Mouse (Mus musculus): ENCODE data around the gene Gsg1l.

Gene Gsg1l

DNA sequence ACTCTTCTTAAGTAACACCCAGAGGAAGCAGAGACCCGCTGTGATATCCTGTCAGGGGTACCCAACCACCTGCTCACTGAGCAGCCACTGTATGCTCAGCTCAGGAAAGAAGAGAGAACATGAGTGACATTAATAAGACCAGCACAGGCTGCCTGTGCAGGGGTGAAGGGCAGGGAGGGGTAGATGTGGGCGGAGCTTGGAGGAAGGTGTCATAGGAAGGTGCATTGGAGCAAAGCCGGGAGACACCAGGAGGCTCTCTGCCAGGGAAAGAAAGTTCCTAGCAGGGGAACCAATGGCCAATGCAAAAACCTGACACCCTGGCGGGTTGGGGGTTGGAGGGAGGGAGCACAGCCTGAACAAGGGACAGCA lies 1.8 kb upstream of the Gsg1l start:
- in situ Hi-C loops (cut with MboI; ENCODE audit: low pct_unique_long_range_greater_than_20kb in 1 of 2, low sequenced_read_pairs in 2 of 2, unreplicated experiment in 1 of 2) = no loop called here

DNA sequence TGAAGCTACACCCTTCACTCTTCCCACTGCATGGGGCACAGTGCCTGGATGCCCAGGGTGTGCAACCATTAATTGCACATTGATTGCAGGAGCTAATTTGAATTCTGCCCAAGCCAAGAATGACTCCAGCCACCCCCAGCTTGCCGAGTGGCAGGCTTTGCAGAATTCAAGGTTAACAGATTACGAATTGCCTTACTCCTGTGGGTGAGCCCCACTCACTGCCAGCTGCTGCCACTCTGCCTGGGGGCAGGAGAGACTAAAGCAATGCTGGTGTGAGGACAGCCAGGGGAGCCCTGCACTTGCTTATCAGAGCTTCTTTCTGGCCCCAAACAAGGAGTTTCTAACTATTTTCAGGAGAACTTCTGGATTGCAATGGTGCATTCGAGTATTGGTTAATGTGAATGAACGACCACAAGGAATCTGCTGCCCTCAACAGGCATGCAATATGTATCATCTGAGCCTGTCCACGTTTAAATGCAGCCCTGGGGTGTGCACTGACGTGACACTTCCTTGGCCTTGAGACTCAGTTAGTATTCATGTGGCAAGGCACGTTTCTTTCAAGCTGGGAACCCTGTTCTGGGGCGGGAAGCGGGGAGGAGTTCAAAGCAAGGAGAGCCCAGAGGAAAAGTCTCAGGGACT lies 1.2 kb upstream of the Gsg1l start:
- in situ Hi-C loops (cut with MboI; ENCODE audit: low pct_unique_long_range_greater_than_20kb in 1 of 2, low sequenced_read_pairs in 2 of 2, unreplicated experiment in 1 of 2) = no loop called here

DNA sequence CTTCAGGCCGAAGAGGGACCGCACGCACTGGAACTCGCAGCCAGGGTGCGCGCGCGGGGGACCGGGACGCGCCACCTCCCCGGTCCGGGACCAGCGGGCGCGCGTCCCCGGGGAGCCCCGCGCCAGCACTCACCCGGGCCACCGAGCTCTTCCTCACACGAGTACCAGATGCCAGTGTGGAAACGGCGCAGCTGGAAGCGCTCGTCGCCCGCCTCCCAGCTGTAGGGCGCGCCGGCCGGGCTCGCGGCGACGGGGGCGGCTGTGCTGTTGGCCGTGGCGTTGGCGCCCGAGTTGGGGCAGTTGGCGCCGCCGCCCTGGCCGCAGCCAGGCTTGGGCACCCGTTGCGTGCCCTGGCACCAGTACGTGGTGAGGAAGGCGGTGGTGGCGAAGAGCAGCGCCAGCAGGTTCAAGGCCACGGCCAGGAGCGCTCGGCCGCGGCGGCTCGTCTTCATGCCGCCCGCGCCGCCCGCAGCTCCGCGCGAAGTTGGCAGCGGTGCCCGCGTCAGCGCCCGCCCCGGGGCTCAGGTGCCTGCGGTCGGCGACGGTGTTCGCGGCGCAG lies 405 bp downstream of the Gsg1l start:
- in situ Hi-C loops (cut with MboI; ENCODE audit: low pct_unique_long_range_greater_than_20kb in 1 of 2, low sequenced_read_pairs in 2 of 2, unreplicated experiment in 1 of 2) = no loop called here

DNA sequence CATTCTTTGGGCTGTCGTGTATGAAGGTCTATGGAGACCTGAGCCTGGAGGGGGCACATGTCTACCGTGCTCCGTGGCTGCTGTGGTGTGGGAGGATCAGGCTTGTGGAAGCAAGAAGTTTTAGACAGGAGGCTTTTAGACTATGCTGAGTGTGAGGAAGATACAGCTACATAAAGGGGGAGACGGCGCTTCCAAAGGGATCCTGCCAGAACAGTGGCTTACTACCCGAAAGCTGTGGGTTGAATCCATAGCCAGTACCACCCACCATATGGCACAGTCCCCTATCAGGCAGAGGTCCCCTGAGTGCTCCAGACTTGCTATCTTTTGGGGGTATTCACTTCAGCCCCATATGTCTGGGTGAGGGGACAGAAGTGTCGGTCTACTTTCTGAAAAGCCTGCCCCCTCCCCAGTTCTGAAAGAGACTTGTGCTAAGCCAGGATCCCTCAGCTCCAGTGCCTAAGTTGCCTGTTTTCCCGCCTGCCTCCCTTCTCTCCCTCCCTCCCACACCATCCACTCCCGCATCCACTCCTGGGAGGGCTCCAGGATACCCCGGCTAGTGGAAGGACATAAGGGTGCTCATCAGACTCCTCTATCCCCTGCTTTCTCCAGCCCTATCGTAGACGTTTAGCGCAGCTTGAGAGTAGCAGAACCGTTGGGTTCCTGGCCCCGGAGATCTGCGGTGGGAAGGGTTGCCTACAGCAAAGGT lies 1.1 kb downstream of the Gsg1l start:
- in situ Hi-C loops (cut with MboI; ENCODE audit: low pct_unique_long_range_greater_than_20kb in 1 of 2, low sequenced_read_pairs in 2 of 2, unreplicated experiment in 1 of 2) = no loop called here

DNA sequence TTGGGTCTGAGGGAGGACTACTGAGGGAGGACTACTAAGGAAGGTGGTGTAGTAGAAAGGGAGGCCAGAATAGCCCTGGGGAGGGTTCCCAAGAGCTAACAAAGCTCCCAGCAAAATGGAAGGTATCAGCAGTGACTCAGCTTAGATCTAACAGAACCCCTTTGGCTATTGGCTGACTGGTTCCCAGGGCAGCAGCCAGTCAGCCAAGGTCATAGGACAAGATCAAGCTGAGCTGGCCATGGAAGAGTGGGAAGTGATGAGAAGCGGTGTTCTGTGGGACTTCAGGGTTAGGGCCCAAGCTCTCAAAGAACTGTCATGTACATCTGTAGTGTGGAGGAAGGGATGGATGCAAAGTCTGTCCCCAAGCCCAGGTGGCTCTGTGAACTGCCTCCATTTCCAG lies 5.3 kb downstream of the Gsg1l start:
- in situ Hi-C loops (cut with MboI; ENCODE audit: low pct_unique_long_range_greater_than_20kb in 1 of 2, low sequenced_read_pairs in 2 of 2, unreplicated experiment in 1 of 2) = no loop called here

DNA sequence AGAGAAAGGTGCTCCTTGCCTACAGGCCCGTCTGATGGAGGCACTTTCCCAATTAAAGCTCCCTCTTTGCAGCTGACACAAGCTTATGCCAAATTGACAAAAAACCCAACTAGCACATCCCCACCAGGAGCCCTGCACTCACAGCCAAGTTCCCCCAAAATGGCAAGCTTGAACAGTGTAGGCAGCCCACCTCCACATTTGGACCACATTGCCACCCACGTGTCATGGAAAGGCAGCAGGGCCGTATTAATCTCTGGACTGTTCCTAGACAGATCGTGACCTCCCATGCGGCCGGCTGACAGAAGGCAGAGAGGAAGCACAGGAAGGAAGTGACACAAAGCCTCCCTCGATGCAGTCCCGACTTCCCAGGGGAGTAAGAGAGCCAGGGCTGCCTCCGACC lies 7.2 kb downstream of the Gsg1l start:
- in situ Hi-C loops (cut with MboI; ENCODE audit: low pct_unique_long_range_greater_than_20kb in 1 of 2, low sequenced_read_pairs in 2 of 2, unreplicated experiment in 1 of 2) = no loop called here

DNA sequence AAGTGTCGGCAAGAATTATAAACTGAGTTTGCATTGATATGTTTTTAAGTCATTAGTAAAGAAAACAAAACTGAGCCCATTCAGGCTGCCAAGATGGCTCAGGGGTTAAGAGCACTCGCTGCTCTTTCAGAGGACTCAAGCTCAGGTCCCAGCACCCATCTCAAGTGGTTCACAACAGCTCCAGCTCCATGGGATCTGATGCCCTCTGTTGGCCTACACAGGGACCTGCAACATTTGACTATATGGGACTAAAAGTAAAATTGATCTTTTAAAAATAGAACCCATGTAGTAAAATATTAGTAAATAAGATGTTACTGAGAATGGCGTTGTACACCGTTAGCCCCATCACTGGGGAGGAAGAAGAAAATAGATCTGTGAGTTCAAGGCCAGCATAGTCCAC lies 11.9 kb downstream of the Gsg1l start:
- in situ Hi-C loops (cut with MboI; ENCODE audit: low pct_unique_long_range_greater_than_20kb in 1 of 2, low sequenced_read_pairs in 2 of 2, unreplicated experiment in 1 of 2) = no loop called here

DNA sequence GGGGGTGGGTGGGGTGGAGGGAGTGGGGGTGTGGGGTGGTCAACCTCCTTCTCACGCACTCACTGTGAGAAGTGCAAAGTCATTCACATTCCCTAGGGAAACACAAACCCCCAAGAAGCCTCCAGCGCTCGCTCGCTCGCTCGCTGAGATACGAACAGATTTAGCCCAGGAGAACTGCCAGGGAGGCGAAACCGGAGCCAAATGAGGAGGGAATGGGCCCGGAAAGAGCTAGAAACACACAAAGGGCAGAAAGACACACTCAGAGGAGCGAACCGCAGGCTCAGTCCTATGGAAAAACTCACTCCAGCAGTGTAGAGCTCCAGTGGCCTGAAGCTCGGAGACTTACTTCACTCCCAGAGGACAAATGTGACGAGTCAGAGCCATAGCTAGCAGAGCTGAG lies 15.4 kb downstream of the Gsg1l start:
- in situ Hi-C loops (cut with MboI; ENCODE audit: low pct_unique_long_range_greater_than_20kb in 1 of 2, low sequenced_read_pairs in 2 of 2, unreplicated experiment in 1 of 2) = no loop called here

DNA sequence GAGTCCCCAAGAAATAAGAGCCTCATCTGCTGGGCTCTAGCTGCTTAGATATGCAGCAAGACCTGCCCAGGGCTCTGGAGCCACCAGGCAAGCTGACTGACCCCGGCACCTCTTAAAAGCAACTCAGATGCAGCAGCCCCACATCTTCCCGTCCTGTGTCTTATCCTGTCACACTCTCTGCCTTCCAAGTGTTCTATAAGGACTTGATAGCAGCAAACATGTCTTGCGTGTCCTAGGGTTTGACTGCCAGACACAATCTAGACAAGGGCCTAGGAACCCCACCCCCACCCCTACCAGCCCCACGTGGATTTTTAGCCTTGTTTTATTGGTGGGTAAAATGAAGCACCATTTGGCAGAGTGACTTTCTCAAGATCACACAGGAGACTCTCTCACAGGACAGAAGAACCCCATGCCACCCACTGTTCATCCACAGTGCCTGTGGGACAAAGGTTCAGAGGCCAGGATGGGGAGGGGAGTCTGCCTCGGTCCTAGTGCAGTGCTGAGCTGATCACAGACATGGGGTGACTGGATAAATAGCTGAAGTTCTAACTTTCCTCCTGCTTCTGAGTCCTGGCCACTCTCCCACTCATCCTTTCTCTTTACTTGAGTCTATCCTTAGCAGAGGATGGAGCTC lies 16.9 kb downstream of the Gsg1l start:
- in situ Hi-C loops (cut with MboI; ENCODE audit: low pct_unique_long_range_greater_than_20kb in 1 of 2, low sequenced_read_pairs in 2 of 2, unreplicated experiment in 1 of 2) = no loop called here

DNA sequence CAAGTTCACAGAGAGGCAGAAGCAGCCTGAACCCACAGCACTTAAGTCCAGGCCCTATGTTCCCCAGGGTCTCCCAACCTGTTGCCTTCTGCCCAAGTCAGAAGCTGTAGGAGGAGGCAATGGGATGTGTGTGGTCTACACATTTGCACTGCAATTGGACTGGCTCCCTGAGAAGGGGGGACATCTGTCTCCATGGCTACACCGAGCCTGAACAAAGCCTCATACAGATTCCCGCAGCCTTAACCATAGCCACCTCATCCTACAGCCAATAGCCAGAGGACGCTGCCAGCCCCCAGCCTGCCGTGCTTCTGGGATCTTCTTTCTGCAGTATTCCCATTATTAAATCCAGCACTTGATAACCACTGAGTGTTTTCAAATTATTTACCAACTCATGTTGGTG lies 20.0 kb downstream of the Gsg1l start:
- in situ Hi-C loops (cut with MboI; ENCODE audit: low pct_unique_long_range_greater_than_20kb in 1 of 2, low sequenced_read_pairs in 2 of 2, unreplicated experiment in 1 of 2) = no loop called here

DNA sequence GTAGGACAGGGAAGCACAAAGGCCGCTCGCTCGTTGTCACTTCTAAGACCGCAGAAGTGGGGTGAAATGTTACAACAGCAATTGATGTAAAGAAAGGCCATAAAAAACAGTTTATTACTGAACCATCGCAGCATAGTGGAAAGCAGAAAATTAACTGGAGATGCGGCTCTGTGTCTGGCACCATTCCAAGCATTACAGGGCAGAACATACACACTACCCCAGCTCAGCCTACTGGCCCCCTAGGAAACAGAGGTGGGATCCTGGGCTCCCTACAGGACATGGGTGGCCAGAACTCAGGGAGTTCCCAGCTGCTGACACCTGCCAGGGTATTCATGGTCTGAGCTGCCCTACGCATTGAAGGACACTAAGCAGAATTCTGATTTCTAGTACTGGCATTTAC lies 23.3 kb downstream of the Gsg1l start:
- in situ Hi-C loops (cut with MboI; ENCODE audit: low pct_unique_long_range_greater_than_20kb in 1 of 2, low sequenced_read_pairs in 2 of 2, unreplicated experiment in 1 of 2) = no loop called here

DNA sequence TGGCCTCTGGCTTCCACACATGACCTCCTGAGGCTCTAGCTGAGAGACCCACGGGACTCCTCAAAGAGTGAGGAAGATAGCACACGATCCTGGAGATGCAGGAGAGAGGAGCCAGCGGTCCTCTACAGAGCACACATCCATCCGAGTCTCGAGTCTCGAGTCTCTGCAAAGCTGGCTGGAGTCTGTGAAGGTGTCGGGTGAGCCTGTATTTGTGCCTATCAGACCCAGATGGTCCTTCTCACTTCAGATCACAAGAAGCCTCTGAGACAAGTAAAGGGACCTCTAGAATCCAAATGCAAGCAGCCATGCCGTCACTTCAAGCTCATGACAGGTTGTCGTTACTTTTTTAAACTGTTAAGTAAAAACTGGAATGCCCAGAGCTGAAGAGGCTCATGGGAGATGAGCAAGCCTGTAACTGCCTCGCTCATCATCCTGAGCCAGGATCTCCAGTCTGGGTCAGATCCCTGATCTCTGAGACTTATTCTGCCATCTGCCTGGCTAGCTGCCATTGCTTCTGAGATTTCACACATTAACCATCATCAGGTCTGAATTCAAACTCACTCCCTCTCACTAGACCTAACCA lies 24.8 kb downstream of the Gsg1l start:
- in situ Hi-C loops (cut with MboI; ENCODE audit: low pct_unique_long_range_greater_than_20kb in 1 of 2, low sequenced_read_pairs in 2 of 2, unreplicated experiment in 1 of 2) = no loop called here

DNA sequence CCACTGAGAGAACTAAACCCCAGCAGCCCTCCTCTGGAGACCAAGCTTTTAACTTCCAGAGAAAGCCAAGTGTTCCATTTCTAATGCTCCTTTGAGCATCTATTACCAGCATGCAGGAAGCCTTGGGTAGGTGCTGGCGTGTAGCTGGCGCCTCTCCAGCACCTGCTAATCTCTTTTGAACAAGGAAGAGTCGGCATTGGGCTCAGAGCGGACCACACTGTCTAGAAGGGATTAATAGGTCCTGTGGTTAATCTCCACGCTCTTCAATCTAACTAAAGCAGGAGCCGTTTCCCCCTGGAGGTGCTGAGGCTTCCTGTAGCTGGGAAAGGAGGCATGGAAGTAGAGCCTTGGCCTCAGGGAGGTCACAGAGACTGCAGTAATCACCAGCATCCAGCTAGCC lies 27.6 kb downstream of the Gsg1l start:
- in situ Hi-C loops (cut with MboI; ENCODE audit: low pct_unique_long_range_greater_than_20kb in 1 of 2, low sequenced_read_pairs in 2 of 2, unreplicated experiment in 1 of 2) = no loop called here

DNA sequence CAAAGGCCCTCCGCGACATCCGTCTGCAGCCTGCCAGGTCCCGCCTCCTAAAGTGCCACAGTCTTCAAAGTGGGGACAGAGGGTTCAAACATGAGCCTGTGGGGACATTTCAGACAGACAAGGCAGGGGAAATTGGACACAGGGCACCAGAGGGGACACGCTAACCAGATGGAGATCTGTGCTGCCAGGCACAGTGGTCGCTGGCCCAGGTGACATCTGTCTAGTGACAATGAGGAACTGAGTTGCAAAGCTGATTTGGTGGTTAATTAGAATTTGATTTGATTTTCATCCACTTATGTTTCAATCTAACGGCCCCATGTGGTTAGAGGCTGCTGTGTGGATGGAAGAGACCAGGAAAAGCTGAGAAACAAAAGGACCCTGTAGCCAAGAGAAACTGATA lies 28.6 kb downstream of the Gsg1l start:
- in situ Hi-C loops (cut with MboI; ENCODE audit: low pct_unique_long_range_greater_than_20kb in 1 of 2, low sequenced_read_pairs in 2 of 2, unreplicated experiment in 1 of 2) = no loop called here

DNA sequence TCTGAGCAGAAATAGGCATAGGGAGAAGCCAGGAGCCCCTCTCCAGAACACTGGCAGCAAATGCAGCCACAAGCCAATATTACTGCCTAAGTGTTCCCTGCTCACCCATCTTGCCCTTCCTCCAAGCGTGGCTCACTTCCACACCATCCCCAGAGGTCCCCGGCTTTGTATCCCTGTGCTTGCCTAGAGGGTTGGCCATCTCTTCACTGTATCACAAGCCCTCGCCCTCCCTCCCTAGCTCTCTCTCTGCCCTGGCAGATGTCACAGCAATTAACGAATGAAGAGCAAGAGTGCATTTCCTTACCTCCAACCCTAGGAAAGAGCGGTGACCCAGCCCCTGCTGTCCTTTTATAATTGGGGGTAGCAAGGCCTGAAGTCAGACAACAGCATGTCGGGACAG lies 30.3 kb downstream of the Gsg1l start:
- in situ Hi-C loops (cut with MboI; ENCODE audit: low pct_unique_long_range_greater_than_20kb in 1 of 2, low sequenced_read_pairs in 2 of 2, unreplicated experiment in 1 of 2) = no loop called here

DNA sequence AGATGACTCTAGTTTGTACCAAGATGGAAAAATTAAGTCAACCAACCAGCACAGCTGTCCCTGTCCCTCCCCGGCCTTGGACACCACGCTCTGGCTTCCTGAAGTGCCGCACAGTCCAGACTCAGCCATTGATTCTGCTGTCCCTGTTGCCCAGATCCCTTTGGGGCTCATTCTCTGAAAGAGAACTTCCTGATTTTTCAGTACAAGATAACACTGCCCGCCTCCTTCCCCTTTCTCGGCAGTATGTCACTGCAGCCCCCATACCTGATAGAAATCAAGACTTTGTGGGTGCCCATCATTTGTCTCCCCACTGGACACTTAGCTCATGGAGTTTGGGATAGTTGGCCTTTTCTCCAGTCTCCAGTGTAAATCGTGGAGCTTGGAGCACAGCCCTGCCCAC lies 37.1 kb downstream of the Gsg1l start:
- in situ Hi-C loops (cut with MboI; ENCODE audit: low pct_unique_long_range_greater_than_20kb in 1 of 2, low sequenced_read_pairs in 2 of 2, unreplicated experiment in 1 of 2) = no loop called here

DNA sequence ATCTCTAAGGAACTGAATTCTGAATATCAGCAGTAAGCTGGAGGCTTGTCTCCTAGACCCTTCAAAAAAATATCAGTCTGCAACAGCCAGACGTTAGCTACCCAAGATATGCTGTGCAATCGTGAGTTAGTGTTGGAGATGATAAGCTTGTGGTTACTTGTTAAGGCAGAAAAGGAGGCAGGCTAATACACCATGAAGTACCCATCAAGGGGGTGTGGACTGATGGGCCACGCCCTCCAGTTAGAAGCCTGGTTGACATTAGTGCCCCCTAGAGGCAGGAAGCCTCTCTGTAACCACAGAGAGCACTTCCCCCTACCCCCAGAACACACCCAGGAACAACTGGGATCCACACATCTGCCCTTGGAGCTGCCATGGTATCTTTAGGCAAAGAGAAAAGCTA lies 39.9 kb downstream of the Gsg1l start:
- in situ Hi-C loops (cut with MboI; ENCODE audit: low pct_unique_long_range_greater_than_20kb in 1 of 2, low sequenced_read_pairs in 2 of 2, unreplicated experiment in 1 of 2) = no loop called here

DNA sequence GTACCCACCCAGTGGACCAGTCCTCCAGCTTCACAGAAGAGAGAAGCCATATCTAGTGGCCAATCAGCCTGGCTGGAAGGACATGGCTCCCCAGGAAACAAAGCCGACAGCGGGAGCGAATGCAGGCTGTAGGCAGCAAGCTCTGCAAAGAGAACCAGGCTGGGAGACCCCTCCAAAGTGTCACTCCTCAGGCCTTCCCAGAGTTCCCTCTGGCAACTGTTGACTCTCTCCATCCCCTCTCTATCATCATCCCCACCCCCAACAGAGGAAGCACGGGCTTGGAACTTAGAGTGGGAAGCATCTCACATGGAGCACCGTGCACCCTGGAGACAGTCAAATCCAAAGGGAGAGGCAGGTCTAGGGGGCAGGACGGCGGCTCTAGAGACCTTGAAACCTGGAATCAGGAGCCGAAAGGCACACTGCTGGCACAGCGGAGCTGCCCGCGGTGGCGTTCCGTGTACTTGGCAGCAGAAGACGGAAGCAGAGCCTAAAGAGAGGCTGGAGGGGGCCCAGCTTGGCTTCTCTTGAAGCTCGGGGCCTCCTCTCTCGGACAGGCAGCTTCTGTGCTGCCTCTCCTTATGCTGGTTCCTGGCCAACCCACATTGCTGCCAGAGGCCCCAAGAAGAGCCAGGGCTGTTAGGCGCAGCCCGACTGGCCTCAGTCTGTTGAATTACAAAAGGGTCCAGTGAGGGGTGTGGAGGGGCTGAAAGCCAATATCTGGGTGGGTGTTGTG lies 41.3 kb downstream of the Gsg1l start:
- in situ Hi-C loops (cut with MboI; ENCODE audit: low pct_unique_long_range_greater_than_20kb in 1 of 2, low sequenced_read_pairs in 2 of 2, unreplicated experiment in 1 of 2) = no loop called here

DNA sequence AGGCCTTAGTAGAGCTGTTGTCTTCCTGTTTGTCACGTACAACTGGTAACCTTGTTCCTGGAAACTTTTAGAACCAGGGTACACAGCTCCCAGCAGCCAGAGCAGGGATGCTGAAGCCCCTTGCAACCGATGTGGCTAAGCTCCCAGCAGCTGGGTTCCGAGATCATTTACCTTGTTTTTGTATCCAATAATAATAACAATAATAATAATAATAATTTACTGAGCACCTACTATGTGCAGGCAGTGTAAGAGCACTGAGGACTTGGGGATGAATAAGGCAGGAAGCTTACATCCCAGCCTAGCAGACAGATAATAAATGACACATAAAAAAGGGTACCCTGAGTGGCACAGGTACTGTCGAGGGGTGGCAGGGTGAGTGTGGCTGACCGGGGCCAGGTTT lies 42.4 kb downstream of the Gsg1l start:
- in situ Hi-C loops (cut with MboI; ENCODE audit: low pct_unique_long_range_greater_than_20kb in 1 of 2, low sequenced_read_pairs in 2 of 2, unreplicated experiment in 1 of 2) = no loop called here
